Mouse (Mus musculus) lung, adult 2 months (tissue): ENCODE data around the gene Scfd1. TPM values are rescaled to one million over a fixed set of nuclear protein-coding genes. Genes with fewer than 3 reads are reported as not detected.

Source experiments
- DNase-seq: peaks from one replicate; pipeline ENCODE4 v3.0.0; 2022
- H3K4me1 ChIP-seq: fragments of 200-500 bp; 2 replicates; pipeline ENCODE4 v1.6.1; 2011; ENCODE audit warnings: low read length; ENCODE audit not compliant: control insufficient read depth, insufficient read depth
- H3K4me3 ChIP-seq: fragments of 200-500 bp; replicated peaks from 2 replicates; pipeline ENCODE3; 2011; ENCODE audit warnings: low read depth, mild to moderate bottlenecking, control low read depth, low read length; ENCODE audit errors: extremely low read depth
- CTCF ChIP-seq: fragments of 200-500 bp; IDR thresholded peaks from 2 replicates; pipeline ENCODE4 v1.5.1; 2011; ENCODE audit warnings: mild to moderate bottlenecking, low read length, control low read depth; ENCODE audit not compliant: insufficient read depth
- POLR2A ChIP-seq: fragments of 200-500 bp; IDR thresholded peaks from 2 replicates; pipeline ENCODE4 v1.6.1; 2011; ENCODE audit warnings: low read depth, mild to moderate bottlenecking, control low read depth, low read length, borderline replicate concordance; ENCODE audit errors: extremely low read depth
- whole genome bisulfite sequencing: fragments of 180-500 bp; shearing (Covaris S2); methylation state at CpG from one replicate; pipeline ENCODE4 v1.1.7; 2018; 5-methylcytosine and 5-hydroxymethylcytosine counted together
- polyA plus RNA-seq: library from polyadenylated mRNA; depleted of rRNA; stranded (reverse); fragments of >200 nt; gene quantifications from 2 replicates; pipeline ENCODE4 v1.2.3, GENCODE M21; 2012

The Scfd1 gene
- polyA plus RNA-seq, 1 experiment: 8.4 TPM

- DNase-seq: no peak
- WGBS: 90% methylated on average over 6 of the region's 6 CpGs
- TF ChIP-seq CTCF (no peak), POLR2A (no peak)
- Histone ChIP-seq H3K4me1 (no peaks in the 10 kb centered on the region), H3K4me3 (no peak overlapping the region)
Observed at GRCm38 (mm10) chr12:51399871-51400270, 22.6 kb downstream of the Scfd1 start.

GRCm38 (mm10) chr12:51402060-51402698 lies 24.9 kb downstream of the Scfd1 start:
- 64% methylated on average over 5 of the region's 5 CpGs for WGBS
- Histone ChIP-seq H3K4me1 (no peaks in the 10 kb centered on the region), H3K4me3 (no peak overlapping the region)
- DNase-seq: no peak
- TF ChIP-seq POLR2A: no peak
- no peak for TF ChIP-seq CTCF

- no peak for DNase-seq
- 63% methylated on average over 4 of the region's 4 CpGs for WGBS
- TF ChIP-seq CTCF (no peak), POLR2A (no peak)
- no peak overlapping the region for H3K4me3 ChIP-seq
- no peaks in the 10 kb centered on the region for H3K4me1 ChIP-seq
Observed at GRCm38 (mm10) chr12:51403987-51404586, 26.8 kb downstream of the Scfd1 start.

- 64% methylated on average over 4 of the region's 4 CpGs for WGBS
- Histone ChIP-seq H3K4me3 (no peak overlapping the region), H3K4me1 (no peaks in the 10 kb centered on the region)
- no peak for DNase-seq
- no peak for TF ChIP-seq CTCF
- TF ChIP-seq POLR2A: no peak
Observed at GRCm38 (mm10) chr12:51411362-51411761, 34.1 kb downstream of the Scfd1 start.

GRCm38 (mm10) chr12:51437541-51437940 lies 60.2 kb downstream of the Scfd1 start:
- H3K4me1 ChIP-seq: no peaks in the 10 kb centered on the region
- no peak overlapping the region for H3K4me3 ChIP-seq
- DNase-seq: no peak
- TF ChIP-seq POLR2A (no peak), CTCF (no peak)
- WGBS: 93% methylated on average over 2 of the region's 2 CpGs

GRCm38 (mm10) chr12:51438311-51438710 lies 61.0 kb downstream of the Scfd1 start:
- no peak for DNase-seq
- H3K4me3 ChIP-seq: no peak overlapping the region
- no peak for TF ChIP-seq POLR2A
- TF ChIP-seq CTCF: no peak
- no peaks in the 10 kb centered on the region for H3K4me1 ChIP-seq
- WGBS: 72% methylated on average over 2 of the region's 2 CpGs

GRCm38 (mm10) chr12:51449303-51449702 lies 72.0 kb downstream of the Scfd1 start:
- no peak overlapping the region for H3K4me3 ChIP-seq
- no peaks in the 10 kb centered on the region for H3K4me1 ChIP-seq
- no peak for DNase-seq
- 86% methylated on average over 2 of the region's 2 CpGs for WGBS
- TF ChIP-seq CTCF (no peak), POLR2A (no peak)

- H3K4me1 ChIP-seq: no peaks in the 10 kb centered on the region
- TF ChIP-seq CTCF (no peak), POLR2A (no peak)
- DNase-seq: no peak
- WGBS: 82% methylated on average over 4 of the region's 4 CpGs
- H3K4me3 ChIP-seq: no peak overlapping the region
Observed at GRCm38 (mm10) chr12:51470881-51471280, 93.6 kb downstream of the Scfd1 start.

- DNase-seq: no peak
- no peak overlapping the region for H3K4me3 ChIP-seq
- 85% methylated on average over 2 of the region's 2 CpGs for WGBS
- no peaks in the 10 kb centered on the region for H3K4me1 ChIP-seq
- TF ChIP-seq CTCF: no peak
- no peak for TF ChIP-seq POLR2A
Observed at GRCm38 (mm10) chr12:51481246-51481645, 103.9 kb downstream of the Scfd1 start.

- 75% methylated on average over 7 of the region's 7 CpGs for WGBS
- no peak for DNase-seq
- H3K4me3 ChIP-seq: no peak overlapping the region
- TF ChIP-seq POLR2A: no peak
- TF ChIP-seq CTCF: no peak
- no peaks in the 10 kb centered on the region for H3K4me1 ChIP-seq
Observed at GRCm38 (mm10) chr12:51492040-51492439, 114.7 kb downstream of the Scfd1 start.
